Mouse (Mus musculus): ENCODE data around the gene Dtnb. TPM values are rescaled to one million over a fixed set of nuclear protein-coding genes. Genes with fewer than 3 reads are reported as not detected.
"Not testable (repeated sequence)": the region's sequence is repeated elsewhere in the genome, so short reads cannot be mapped to it uniquely, and the experiment has no call there.

The Dtnb gene
- 100 to 1,000 TPM in 1 of 2 experiments, 10 to 100 TPM in 1; 98.7 to 116 TPM for total RNA-seq (2021)
- long read RNA-seq, experiment 1, partial matches to known transcripts = 8 of 78 reads
- long read RNA-seq, experiment 1, other reads (novel, unspliced or antisense) = 65 of 78 reads
- long read RNA-seq, experiment 2, partial matches to known transcripts = 9 of 84 reads
- long read RNA-seq, experiment 2, other reads (novel, unspliced or antisense) = 73 of 84 reads

DNA sequence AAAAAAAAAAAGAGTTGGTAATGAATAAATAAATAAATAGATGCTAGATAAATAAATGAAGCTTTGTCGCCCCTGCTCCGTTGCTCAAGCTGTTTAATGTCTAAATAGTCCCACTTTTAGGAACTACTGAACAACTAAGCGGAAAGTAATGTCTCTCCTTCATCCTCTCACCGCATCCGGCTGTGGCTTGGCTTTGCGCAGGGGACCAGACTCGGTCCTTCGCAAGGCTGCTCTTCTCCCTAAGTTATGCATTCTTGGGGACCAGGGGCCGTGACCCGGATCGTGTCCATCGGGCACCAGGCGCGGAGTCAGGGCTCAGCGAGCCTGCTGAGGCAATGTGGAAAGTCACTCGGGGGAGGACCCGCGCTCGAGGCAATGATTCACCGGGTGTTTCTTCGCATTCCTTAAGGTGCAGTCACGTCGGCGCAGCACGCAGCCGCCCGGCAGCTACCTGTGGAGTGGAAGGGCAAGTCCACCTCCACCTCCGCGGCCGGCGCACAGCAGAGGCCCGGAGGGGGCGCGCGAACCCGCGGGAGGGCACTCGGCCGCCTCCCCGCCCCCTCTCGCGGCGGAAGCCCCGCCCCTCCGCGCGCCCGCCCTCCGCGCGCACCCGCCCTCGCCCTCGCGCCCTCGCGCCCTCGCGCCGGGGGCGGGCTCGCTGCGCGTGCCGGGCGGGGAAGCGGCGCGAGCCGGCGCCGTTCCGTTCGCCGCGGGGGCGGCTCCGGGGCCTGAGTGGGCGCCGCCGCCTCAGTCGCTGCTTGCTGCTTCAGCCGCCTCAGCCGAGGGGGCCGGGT is at the start of gene Dtnb:
TSS of gene Dtnb (plus strand) at position 595 of the 794 bp plus-strand sequence.
- DNase-seq (ENCODE audit: low spot score in 2 of 2) = peak in 1 of 2 experiments; percentile 62

- DNase-seq (ENCODE audit: low spot score in 2 of 2) = no peak
Observed at GRCm38 (mm10) chr12:3525536-3525935, 46.6 kb upstream of the Dtnb start.

- DNase-seq (ENCODE audit: low spot score in 2 of 2) = not testable (repeated sequence)
Observed at GRCm38 (mm10) chr12:3535446-3535845, 36.7 kb upstream of the Dtnb start.

- DNase-seq (ENCODE audit: low spot score in 2 of 2) = peak; percentile 19 to 55
Observed at GRCm38 (mm10) chr12:3537616-3538015, 34.6 kb upstream of the Dtnb start.

DNA sequence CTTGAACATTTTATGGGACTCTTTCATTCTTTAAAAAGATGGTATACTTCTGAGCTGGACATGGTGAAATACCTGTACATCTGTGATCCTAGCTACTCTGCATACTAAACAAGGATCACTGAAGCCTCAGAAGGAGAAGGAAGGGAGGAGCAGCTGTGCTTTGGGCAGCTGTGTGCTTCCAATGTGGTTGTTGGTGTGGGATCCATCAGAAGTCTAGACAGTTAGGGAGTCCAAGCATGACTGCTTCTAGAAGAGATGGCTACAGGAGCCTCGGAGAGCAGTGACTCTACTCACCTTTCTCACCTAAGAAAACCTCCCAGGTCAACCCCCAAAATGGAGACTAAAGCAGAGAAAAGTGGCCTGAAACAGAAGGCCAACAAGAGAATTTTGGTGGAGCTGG is 34.1 kb upstream of the Dtnb start:
- DNase-seq (ENCODE audit: low spot score in 2 of 2) = no peak

GRCm38 (mm10) chr12:3539605-3540004 is 32.6 kb upstream of the Dtnb start:
- DNase-seq (ENCODE audit: low spot score in 2 of 2) = no peak

DNA sequence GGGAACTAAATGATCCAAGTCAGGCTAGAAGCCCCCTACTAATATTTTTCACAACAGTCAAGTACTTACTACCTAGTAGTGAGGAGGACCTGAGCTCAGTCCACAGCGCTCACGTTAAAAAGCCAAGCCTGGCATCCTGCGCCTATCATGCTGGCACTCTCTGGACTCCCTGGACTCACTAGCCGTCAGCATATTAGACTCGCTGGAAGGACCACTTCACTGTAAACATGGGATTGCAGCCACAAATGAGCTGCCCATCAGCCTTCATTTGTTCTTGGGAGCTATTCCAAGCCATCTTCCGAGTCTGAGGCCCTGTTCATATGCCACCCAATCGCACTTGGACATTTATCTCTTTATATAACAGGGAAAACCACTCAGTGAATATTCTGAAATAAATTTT is 31.3 kb upstream of the Dtnb start:
- DNase-seq (ENCODE audit: low spot score in 2 of 2) = no peak

DNA sequence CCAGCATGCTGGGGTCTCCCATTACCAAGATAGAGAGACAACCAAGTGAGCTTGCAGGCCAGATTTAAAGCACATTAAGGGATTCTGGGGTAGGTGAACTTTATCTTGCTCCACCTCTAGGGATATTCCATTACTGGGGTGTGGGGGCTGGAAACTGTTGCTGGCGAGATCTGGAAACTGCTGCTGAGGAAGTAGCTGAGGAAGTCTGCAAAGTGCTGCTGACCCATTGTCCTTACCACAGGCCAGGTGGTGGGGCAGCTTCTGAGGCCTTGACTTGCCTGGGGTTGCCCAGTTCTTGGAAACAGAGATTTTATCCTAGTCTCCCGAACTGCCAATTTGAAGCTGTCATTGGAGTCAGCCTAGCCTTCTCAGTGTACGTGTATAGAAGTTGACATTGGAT is 26.7 kb upstream of the Dtnb start:
- no peak for DNase-seq (ENCODE audit: low spot score in 2 of 2)

DNA sequence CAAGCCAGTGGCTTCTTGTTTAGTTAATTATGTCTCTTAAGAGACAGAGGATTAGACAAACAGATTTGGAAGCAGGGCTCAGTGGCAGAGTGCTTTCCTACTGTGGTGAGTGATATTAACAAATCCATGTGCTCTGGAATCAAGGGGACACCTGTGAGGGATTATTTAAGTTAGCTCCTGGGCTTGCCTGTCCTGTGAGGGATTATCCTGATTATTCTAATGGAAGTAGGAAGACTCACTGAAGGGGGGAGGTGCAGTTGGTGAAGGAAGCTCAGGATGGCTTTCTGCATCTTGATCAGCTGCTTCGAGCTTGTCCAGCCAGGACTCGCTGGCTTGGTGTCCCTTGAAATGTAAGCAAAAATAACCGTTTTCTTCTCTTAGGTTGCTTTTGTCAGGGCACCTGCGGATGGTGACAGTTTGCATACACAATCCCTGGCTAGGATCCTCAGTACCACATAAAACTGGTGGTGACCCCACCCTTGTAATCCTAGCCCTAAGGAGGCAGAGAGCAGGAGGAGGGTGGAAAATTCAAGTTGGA is 26.0 kb upstream of the Dtnb start:
- no peak for DNase-seq (ENCODE audit: low spot score in 2 of 2)

DNA sequence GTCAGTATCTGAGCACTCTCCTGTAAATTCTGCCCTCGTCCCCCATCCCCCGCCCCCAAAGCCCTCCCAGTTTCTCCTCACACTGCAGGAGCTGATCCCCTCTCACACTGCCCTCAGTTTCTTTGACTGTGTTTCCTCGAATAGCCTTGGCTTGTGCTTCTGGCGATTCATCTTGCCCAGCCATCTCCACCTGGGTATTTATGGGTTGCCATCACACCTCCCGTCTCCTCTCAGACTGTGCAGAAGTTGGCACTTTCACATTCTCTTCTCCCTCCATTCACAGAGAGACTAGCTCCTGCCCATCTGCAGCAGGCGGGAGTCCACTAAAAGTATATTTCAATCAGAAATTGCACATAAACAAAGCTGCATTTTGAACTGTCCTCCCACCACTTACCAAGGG is 25.4 kb upstream of the Dtnb start:
- DNase-seq (ENCODE audit: low spot score in 2 of 2) = no peak

DNA sequence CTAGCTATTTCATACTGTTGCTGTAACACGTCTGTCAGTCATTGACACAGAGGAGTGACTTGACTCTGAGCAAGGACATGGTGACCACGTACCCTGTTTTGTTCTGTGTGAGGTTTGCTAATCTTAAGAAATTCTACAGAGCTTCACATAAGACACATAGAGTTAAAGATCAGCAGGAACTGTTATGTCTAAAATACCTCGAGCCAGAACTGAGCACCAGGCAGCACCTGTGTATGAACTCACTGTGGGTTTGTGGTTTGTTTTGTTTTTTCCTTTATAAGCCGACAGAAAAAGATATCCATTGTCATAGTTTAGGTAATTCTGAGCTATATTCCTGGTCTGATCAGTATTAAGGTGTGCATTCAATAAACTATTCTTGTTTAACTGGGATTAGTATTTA is 24.7 kb upstream of the Dtnb start:
- no peak for DNase-seq (ENCODE audit: low spot score in 2 of 2)

- DNase-seq (ENCODE audit: low spot score in 2 of 2) = no peak
Observed at GRCm38 (mm10) chr12:3547911-3548310, 24.3 kb upstream of the Dtnb start.

DNA sequence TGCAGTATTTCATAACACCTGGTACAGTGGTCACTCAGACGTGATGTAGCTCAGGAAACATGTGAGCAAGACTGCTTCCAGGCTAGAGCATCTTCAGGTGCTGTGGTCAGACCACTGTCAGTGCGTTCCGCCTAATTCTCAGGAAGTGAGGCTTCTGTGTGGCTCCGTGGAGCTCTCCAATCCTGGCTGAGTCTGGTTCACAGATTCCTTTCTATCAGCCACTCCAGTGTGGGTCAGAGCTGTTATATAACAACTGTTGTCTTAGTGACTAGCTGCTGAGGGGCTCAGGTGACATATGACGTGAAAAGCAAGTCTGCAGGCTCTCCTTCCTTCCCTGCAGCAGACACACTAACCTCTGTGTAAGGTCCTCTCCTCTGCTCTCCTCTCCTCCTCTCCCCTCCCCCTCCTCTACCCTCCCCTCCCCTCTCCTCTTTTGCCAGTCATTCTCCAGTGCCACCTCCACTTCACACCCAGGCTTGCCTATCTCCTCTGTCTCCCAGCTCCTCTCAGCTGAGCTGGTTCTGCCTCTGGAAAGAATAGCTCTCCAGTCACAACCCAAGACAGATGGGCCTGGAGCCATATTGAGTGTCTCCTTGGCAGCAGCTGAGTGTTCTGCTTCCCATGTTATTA is 23.5 kb upstream of the Dtnb start:
- DNase-seq (ENCODE audit: low spot score in 2 of 2) = peak; percentile 26 to 44

GRCm38 (mm10) chr12:3550280-3550679 is 21.9 kb upstream of the Dtnb start:
- no peak for DNase-seq (ENCODE audit: low spot score in 2 of 2)

DNA sequence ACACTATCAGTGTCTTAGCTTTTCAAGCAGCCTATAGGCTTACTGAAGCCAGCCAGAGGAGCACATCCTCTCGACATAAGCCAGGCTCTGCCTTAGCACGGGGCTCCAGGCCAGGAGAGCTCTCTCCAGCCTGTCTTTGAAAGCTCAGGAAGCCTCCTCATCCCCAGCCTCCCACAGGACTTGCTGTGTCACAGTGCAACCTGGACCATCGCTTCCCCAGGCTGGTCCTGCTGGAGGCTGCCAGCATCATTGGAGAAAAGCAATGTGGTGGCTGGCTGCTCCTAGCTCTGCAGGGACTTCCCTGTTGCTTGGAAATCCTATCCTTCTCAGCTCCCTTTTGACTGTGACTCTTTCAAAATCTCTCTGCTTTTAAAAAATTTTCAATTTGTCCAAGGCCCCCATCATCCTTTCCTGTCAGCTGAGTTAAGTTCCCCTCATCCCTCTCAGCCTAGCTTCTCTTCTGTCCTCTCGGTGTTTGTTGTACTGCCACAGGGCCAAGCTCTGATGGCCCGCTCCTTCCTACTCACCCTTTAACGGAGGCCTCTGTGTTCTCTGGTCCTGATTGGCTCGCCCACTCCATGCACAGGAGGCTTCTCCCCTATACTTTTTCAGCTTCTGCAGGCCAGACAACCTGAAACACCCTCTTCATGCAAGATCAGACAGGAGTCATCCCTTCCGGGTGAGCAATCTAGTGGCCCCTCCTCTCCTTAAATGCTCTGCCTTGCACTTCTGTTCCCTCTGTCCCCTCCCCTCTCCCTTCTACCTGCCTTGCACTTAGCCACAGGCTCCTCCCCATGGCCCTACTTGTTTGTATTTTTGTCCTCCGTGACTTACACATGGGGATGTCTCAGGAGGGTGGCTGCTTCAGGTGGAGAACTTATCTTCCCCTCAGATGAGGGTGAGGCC is 14.5 kb upstream of the Dtnb start:
- no peak for DNase-seq (ENCODE audit: low spot score in 2 of 2)

DNA sequence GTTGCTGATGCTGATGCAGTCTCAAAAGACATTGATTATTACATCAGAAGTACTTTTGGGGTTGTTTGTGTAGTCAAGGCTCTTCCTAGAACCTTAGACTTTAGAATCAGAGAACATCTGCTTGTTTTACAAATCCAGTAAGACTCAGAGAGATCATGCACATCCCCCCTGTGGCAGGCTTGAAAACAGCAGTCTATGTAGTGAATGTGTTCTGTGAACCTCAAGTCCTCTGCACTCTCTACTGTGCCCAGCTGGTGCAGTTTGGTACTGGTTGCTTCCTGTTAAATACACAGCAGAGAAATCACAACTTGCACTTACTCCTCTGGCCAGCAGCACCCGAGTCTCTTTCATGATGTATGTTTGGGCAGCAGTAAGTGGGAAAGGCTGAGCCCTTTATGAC is 11.6 kb upstream of the Dtnb start:
- peak; percentile 35 to 70 for DNase-seq (ENCODE audit: low spot score in 2 of 2)

DNA sequence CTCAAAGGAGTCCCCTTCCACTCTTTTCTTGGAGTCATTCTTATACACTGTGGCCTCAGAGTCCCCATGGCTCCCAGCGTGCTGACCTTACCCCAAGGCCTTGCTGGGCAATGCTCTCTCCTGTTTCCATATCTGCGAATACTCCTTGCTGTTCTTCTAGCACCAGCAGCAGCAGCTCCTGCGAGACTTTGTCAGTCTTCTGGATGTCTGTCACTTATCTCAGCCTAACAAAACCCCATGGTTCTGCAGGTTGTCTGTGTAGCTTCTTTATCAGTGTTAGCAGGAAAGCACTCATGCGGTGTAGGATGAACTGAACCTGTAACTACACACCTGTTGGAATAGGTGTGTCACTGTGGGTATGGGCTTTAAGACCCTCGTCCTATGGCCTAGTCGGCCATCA is 11.1 kb upstream of the Dtnb start:
- DNase-seq (ENCODE audit: low spot score in 2 of 2) = no peak

DNA sequence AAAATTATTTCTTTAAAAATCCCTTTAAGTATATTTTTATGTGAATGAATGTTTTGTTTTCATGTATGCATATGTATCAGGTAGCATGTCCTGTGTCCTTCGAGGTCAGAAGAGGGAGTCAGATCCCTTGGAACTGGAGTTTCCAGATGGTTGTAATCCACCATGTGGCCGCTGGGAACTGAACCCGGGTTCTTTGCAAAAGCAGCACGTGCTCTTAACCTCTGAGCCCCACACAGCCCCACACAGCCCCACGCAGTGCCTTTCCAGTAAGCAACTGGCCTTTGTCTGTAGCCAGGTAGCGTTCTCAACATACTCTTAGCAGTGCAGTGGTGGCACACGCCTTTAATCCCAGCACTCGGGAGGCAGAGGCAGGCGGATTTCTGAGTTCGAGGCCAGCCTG is 9.4 kb upstream of the Dtnb start:
- no peak for DNase-seq (ENCODE audit: low spot score in 2 of 2)

GRCm38 (mm10) chr12:3563659-3564058 is 8.5 kb upstream of the Dtnb start:
- peak in 1 of 2 experiments; percentile 41 for DNase-seq (ENCODE audit: low spot score in 2 of 2)

GRCm38 (mm10) chr12:3568461-3568991 is 3.7 kb upstream of the Dtnb start:
- DNase-seq (ENCODE audit: low spot score in 2 of 2) = no peak

Data from layer of hippocampus, postnatal 14 days (tissue).